Mouse (Mus musculus) embryonic fibroblast, embryonic 13.5 days (primary cell): ENCODE measurements around the gene Foxn3.

Experiments
- CTCF ChIP-seq: IDR thresholded peaks from 2 replicates; pipeline ENCODE4 v1.5.1; 2011; ENCODE audit warnings: mild to moderate bottlenecking, control low read depth, low read length, moderate library complexity, borderline replicate concordance; ENCODE audit not compliant: insufficient read depth
- POLR2A ChIP-seq: IDR thresholded peaks from 2 replicates; pipeline ENCODE4 v1.6.1; 2011; ENCODE audit warnings: low read depth, mild to moderate bottlenecking, control low read depth, low read length, moderate library complexity

DNA sequence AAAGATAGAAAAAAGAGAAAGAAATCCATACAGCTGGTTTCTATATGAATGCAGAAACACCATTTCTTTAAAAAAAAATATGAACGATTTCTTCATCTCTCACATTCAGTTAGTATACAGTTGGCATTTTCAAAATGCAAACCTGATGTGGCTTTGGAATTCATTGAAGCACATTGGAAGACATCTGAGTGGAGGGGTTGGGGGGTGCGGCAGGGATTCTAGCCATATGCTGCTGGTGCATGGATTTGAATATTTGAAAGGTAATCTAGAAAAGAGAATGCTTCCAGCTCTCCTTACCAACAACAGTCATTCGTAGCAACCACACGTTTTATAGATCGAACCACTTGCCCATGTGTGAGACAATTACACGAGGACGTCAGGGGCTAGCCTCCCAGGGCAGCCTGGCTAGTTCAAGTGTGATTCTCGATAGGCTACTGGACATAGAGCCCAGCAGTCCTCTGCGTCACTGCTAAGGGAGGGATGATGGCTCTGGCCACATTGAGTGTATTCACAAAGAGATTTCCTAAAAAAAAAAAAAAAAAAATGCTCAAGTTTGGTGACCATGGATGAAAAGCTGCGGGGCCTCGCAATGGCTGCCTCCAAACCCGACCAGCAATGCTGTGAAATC lies 96.0 kb downstream of the Foxn3 start:
- TF ChIP-seq CTCF: no peak
- TF ChIP-seq POLR2A: no peak
